Mouse (Mus musculus): ENCODE data around the gene Palld. TPM values are rescaled to one million over a fixed set of nuclear protein-coding genes. Genes with fewer than 3 reads are reported as not detected.

Palld gene
- total and polyA plus RNA-seq, 3 experiments, result 0.87 to 7.1 (median 2.6) TPM

DNA sequence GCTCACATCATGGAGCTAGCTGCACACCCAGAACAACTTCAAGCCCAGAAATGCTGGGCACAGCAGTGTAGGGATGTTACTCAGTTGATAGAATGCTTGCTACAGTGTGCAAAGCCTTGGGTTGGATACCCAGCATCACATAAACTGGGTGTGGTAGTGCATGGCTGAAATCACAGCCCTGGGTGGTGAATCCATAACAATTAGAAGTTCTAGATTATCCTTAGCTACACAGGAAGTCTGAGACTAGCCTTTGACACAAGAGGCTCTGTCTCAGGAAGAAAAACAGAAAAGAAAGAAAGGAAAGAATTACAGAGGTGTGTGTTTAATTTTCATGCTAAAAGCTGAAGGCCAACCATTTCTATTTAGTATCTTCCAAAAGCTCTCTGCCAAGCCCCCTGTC, 231.3 kb downstream of the Palld start:
- H3K9ac ChIP-seq (ENCODE audit: insufficient read depth, low read depth), result no peak overlapping the region
- H3K4me1 ChIP-seq (ENCODE audit: control insufficient read depth in 1 of 2, insufficient read depth in 2 of 2), result no peaks in the 10 kb centered on the region
- no peaks in the 10 kb centered on the region for H3K36me3 ChIP-seq (replicated peaks in 1 of 2; ENCODE audit: control insufficient read depth in 1 of 2, insufficient read depth in 1 of 2, low read length in 1 of 2)
- H3K27ac ChIP-seq (ENCODE audit: insufficient read depth, low read depth), result no peak overlapping the region
- no peaks in the 10 kb centered on the region for H3K27me3 ChIP-seq (replicated peaks)
- no peak overlapping the region for H3K4me2 ChIP-seq (ENCODE audit: insufficient read depth, low read depth, poor library complexity, severe bottlenecking)
- no peaks in the 10 kb centered on the region for H3K79me2 ChIP-seq (replicated peaks; ENCODE audit: control insufficient read depth, extremely low read depth, insufficient read depth, poor library complexity, severe bottlenecking)
- dilution Hi-C loops (cut with MboI; ENCODE audit: extremely low pct_ligation_motif_present, extremely low pct_unique_long_range_greater_than_20kb, low sequenced_read_pairs), result no loop called here
- no peak for TF ChIP-seq BHLHE40 (IDR thresholded peaks at IDR 0.05; ENCODE audit: low read depth, low read length)
- TF ChIP-seq CHD1 (IDR thresholded peaks at IDR 0.05; ENCODE audit: low read depth, low read length), result no peak
- no peak for TF ChIP-seq CTCF (conservative IDR thresholded peaks at IDR 0.05 in 1 of 2, IDR thresholded peaks at IDR 0.05 in 1 of 2; ENCODE audit: low read depth in 2 of 2, low read length in 2 of 2)
- TF ChIP-seq SIN3A (IDR thresholded peaks at IDR 0.05; ENCODE audit: low read length), result no peak
- no peak for TF ChIP-seq POLR2AphosphoS2 (IDR thresholded peaks at IDR 0.05; ENCODE audit: low read depth, low read length)
- no peak for TF ChIP-seq USF2 (conservative IDR thresholded peaks at IDR 0.05; ENCODE audit: low read depth, low read length)
- TF ChIP-seq MEF2A (IDR thresholded peaks at IDR 0.05; ENCODE audit: borderline replicate concordance, low read depth, low read length), result no peak
- no peak for TF ChIP-seq ZC3H11A (IDR thresholded peaks at IDR 0.05; ENCODE audit: low read depth, low read length)
- TF ChIP-seq HCFC1 (IDR thresholded peaks at IDR 0.05; ENCODE audit: low read depth, low read length), result no peak
- TF ChIP-seq SMC3 (IDR thresholded peaks at IDR 0.05; ENCODE audit: low read depth, low read length), result no peak
- TF ChIP-seq JUN (IDR thresholded peaks at IDR 0.05; ENCODE audit: insufficient read depth, low read depth, low read length), result no peak
- no peak for TF ChIP-seq NRF1 (IDR thresholded peaks at IDR 0.05; ENCODE audit: low read depth, low read length)
- H3K9me3 ChIP-seq (replicated peaks; ENCODE audit: low read length), result no peaks in the 10 kb centered on the region
- in situ Hi-C loops (cut with MboI; ENCODE audit: low pct_ligation_motif_present, low pct_unique_long_range_greater_than_20kb, low sequenced_read_pairs), result no loop called here
- no peak overlapping the region for H3K4me3 ChIP-seq (replicated peaks in 1 of 3; ENCODE audit: low read depth in 2 of 3, low read length in 2 of 3, poor library complexity in 1 of 3)
- no peak for DNase-seq (ENCODE audit: extremely low read depth)

DNA sequence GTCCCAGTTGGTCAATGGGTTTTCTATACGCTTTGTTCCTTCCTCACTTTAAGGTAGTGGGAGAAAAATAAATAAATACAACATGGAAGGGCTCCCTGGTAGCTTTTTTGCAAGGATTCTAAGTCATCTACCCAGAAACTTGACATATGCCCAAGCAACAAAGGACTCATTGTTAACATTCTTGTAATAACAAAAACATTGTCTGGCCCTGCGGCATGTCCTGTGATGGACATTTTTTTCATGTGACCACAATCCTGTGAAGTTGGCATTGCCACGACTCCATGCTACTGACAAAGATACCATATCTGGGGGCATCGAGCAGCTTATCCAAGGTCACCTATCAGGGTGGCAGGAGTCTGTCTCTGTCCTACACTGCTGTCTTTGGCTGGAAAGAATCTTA, 232.1 kb downstream of the Palld start:
- Histone ChIP-seq H3K27me3 (replicated peaks) (no peaks in the 10 kb centered on the region), H3K4me1 (ENCODE audit: control insufficient read depth in 1 of 2, insufficient read depth in 2 of 2) (no peaks in the 10 kb centered on the region), H3K36me3 (replicated peaks in 1 of 2; ENCODE audit: control insufficient read depth in 1 of 2, insufficient read depth in 1 of 2, low read length in 1 of 2) (no peaks in the 10 kb centered on the region), H3K4me2 (ENCODE audit: insufficient read depth, low read depth, poor library complexity, severe bottlenecking) (no peak overlapping the region), H3K9ac (ENCODE audit: insufficient read depth, low read depth) (no peak overlapping the region), H3K79me2 (replicated peaks; ENCODE audit: control insufficient read depth, extremely low read depth, insufficient read depth, poor library complexity, severe bottlenecking) (no peaks in the 10 kb centered on the region), H3K4me3 (replicated peaks in 1 of 3; ENCODE audit: low read depth in 2 of 3, low read length in 2 of 3, poor library complexity in 1 of 3) (no peak overlapping the region), H3K9me3 (replicated peaks; ENCODE audit: low read length) (no peaks in the 10 kb centered on the region), H3K27ac (ENCODE audit: insufficient read depth, low read depth) (no peak overlapping the region)
- TF ChIP-seq NRF1 (IDR thresholded peaks at IDR 0.05; ENCODE audit: low read depth, low read length), result no peak
- no peak for TF ChIP-seq MAZ (IDR thresholded peaks at IDR 0.05; ENCODE audit: low read depth, low read length)
- TF ChIP-seq MEF2A (IDR thresholded peaks at IDR 0.05; ENCODE audit: borderline replicate concordance, low read depth, low read length), result no peak
- TF ChIP-seq CHD1 (IDR thresholded peaks at IDR 0.05; ENCODE audit: low read depth, low read length), result no peak
- TF ChIP-seq ELF1 (IDR thresholded peaks at IDR 0.05; ENCODE audit: low read depth, low read length), result no peak
- no peak for TF ChIP-seq TBP (conservative IDR thresholded peaks at IDR 0.05; ENCODE audit: low read depth, low read length)
- no peak for TF ChIP-seq ZKSCAN1 (IDR thresholded peaks at IDR 0.05; ENCODE audit: borderline replicate concordance, low read depth, low read length)
- TF ChIP-seq RCOR1 (conservative IDR thresholded peaks at IDR 0.05; ENCODE audit: low read depth, low read length), result no peak
- TF ChIP-seq USF2 (conservative IDR thresholded peaks at IDR 0.05; ENCODE audit: low read depth, low read length), result no peak
- no peak for TF ChIP-seq TCF12 (IDR thresholded peaks at IDR 0.05; ENCODE audit: low read depth, low read length)
- TF ChIP-seq UBTF (IDR thresholded peaks at IDR 0.05; ENCODE audit: low read depth, low read length), result no peak
- TF ChIP-seq MAX (IDR thresholded peaks at IDR 0.05; ENCODE audit: low read length), result no peak
- no peak for TF ChIP-seq JUN (IDR thresholded peaks at IDR 0.05; ENCODE audit: insufficient read depth, low read depth, low read length)
- in situ Hi-C loops (cut with MboI; ENCODE audit: low pct_ligation_motif_present, low pct_unique_long_range_greater_than_20kb, low sequenced_read_pairs) (no loop called here), dilution Hi-C loops (cut with MboI; ENCODE audit: extremely low pct_ligation_motif_present, extremely low pct_unique_long_range_greater_than_20kb, low sequenced_read_pairs) (no loop called here)
- DNase-seq (ENCODE audit: extremely low read depth), result no peak
